25 mouse cellular contexts compared by ENCODE assay signal in the genomic region with DNA sequence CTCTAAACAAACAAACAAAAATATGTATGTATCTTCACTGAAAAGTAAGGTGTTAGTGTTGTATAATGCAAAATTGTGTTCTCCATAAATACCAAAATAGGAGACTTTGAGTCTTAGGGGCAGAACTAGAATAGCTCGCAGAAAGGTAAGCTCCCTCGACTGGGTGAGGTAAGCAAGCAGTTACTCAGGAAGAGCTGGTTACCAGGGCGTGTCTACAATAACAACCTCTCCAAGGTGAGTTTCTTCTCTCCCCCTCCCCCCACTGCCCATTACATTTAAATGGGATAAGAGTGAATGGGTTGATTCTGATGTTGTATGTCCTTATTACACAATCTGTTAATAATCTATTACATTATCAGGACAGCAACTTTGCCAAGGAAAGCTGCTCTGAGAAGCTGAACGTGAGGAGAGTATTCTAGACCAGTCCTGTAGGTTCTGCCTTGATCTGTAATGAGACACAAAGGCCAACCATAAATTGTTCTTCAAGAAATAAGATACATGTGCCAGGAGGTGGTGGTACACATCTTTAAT.
DNase-seq lines count a peak whose midpoint lies in the region; ATAC-seq and TF ChIP-seq lines count a peak whose summit lies in the region.
"Had no signal": no experiment of that assay in that cellular context is flagged by ENCODE, and none has a peak within 500 bp of the region (broad histone marks: within the 10 kb centered on the region; RNA-seq: fewer than 3 reads in every experiment).

No protein-coding gene starts in this region.

- ATAC-seq in intestine, embryonic 16.5 days: peak; percentile 67
- ATAC-seq in stomach, postnatal 0 days (ENCODE audit: low FRiP score, low TSS enrichment): peak; percentile 67; the same call in 1 of the 2 replicates
- no peak for ATAC-seq in hindbrain, postnatal 0 days
- ATAC-seq: forebrain, embryonic 15.5 days had no signal

- H3K4me3 ChIP-seq in lung, adult 2 months (replicated peaks; ENCODE audit: extremely low read depth, low read depth, low read length): no peak overlapping the region
- no peak overlapping the region for H3K4me3 ChIP-seq in intestine, embryonic 16.5 days (ENCODE audit: low read length)
- no peak overlapping the region for H3K4me3 ChIP-seq in stomach, postnatal 0 days (ENCODE audit: low read depth, low read length)
- H3K4me3 ChIP-seq in hindbrain, postnatal 0 days (ENCODE audit: low read length): no peak overlapping the region
- H3K4me3 ChIP-seq: embryonic facial prominence, embryonic 12.5 days; embryonic facial prominence, embryonic 15.5 days; forebrain, embryonic 12.5 days; forebrain, embryonic 15.5 days; heart, embryonic 12.5 days; heart, embryonic 15.5 days; hindbrain, embryonic 12.5 days; hindbrain, embryonic 15.5 days had no signal

- H3K9ac ChIP-seq in intestine, embryonic 16.5 days (ENCODE audit: low read depth, low read length): no peak overlapping the region
- H3K9ac ChIP-seq in stomach, postnatal 0 days (ENCODE audit: low read length): no peak overlapping the region
- H3K9ac ChIP-seq in hindbrain, postnatal 0 days (replicated peaks; ENCODE audit: low read length): no peak overlapping the region
- H3K9ac ChIP-seq: embryonic facial prominence, embryonic 12.5 days; embryonic facial prominence, embryonic 15.5 days; forebrain, embryonic 12.5 days; forebrain, embryonic 15.5 days; heart, embryonic 12.5 days; heart, embryonic 15.5 days; hindbrain, embryonic 12.5 days; hindbrain, embryonic 15.5 days had no signal

- H3K4me1 ChIP-seq in lung, adult 2 months (ENCODE audit: control insufficient read depth, insufficient read depth, low read length): peaks cover 7% of the 10 kb centered on the region
- peaks cover 7% of the 10 kb centered on the region; the same call in 1 of the 2 replicates for H3K4me1 ChIP-seq in intestine, embryonic 16.5 days (ENCODE audit: control insufficient read depth, insufficient read depth, low read length)
- H3K4me1 ChIP-seq in stomach, postnatal 0 days (replicated peaks; ENCODE audit: control insufficient read depth, insufficient read depth): no peaks in the 10 kb centered on the region
- no peaks in the 10 kb centered on the region for H3K4me1 ChIP-seq in hindbrain, postnatal 0 days (ENCODE audit: insufficient read depth, low read length)
- H3K4me1 ChIP-seq: hindbrain, embryonic 15.5 days had no signal

- WGBS in lung, adult 2 months: 68% methylated on average over 4 of the region's 4 CpGs
- 70% methylated on average over 4 of the region's 4 CpGs for WGBS in intestine, embryonic 16.5 days
- WGBS in stomach, postnatal 0 days: 64% methylated on average over 4 of the region's 4 CpGs
- 93% methylated on average over 4 of the region's 4 CpGs for WGBS in hindbrain, postnatal 0 days

- H3K4me2 ChIP-seq in intestine, embryonic 16.5 days (ENCODE audit: low read depth, low read length): no peak overlapping the region
- H3K4me2 ChIP-seq in stomach, postnatal 0 days (replicated peaks; ENCODE audit: low read depth): no peak overlapping the region
- H3K4me2 ChIP-seq in hindbrain, postnatal 0 days (ENCODE audit: low read depth, low read length): no peak overlapping the region
- H3K4me2 ChIP-seq: embryonic facial prominence, embryonic 12.5 days; embryonic facial prominence, embryonic 15.5 days; forebrain, embryonic 12.5 days; forebrain, embryonic 15.5 days; heart, embryonic 12.5 days; heart, embryonic 15.5 days; hindbrain, embryonic 12.5 days; hindbrain, embryonic 15.5 days had no signal

- TF ChIP-seq POLR2A in lung, adult 2 months (IDR thresholded peaks at IDR 0.05; ENCODE audit: borderline replicate concordance, extremely low read depth, low read depth, low read length): no peak

- TF ChIP-seq EP300 in stomach, postnatal 0 days (optimal IDR thresholded peaks at IDR 0.05): peak; percentile 40

- DNase-seq in lung, postnatal 36 days: peak; percentile 17
- DNase-seq in lung, adult 2 months: no peak
- DNase-seq in R1 (ENCODE audit: low read depth, low spot score): peak; percentile 36
- peak; percentile 21 for DNase-seq in stomach, postnatal 0 days (ENCODE audit: low spot score)
- no peak for DNase-seq in left cerebral cortex, adult 11 months (ENCODE audit: low spot score)
- DNase-seq in hindbrain, postnatal 0 days (ENCODE audit: low spot score): no peak
- DNase-seq: adrenal gland, adult 2 months; adrenal gland, postnatal 14 days; B cell, adult 2 months; cerebellum, adult 11 months; cerebellum, adult 2 months; cerebellum, adult 9-11 months; cerebellum, postnatal 25 days; gastrocnemius, postnatal 25 days; heart, adult 18-20 months had no signal

- no peaks in the 10 kb centered on the region for H3K36me3 ChIP-seq in intestine, embryonic 16.5 days (ENCODE audit: control insufficient read depth, insufficient read depth, low read length)
- H3K36me3 ChIP-seq in stomach, postnatal 0 days (ENCODE audit: control insufficient read depth, insufficient read depth, low read length): no peaks in the 10 kb centered on the region
- H3K36me3 ChIP-seq in hindbrain, postnatal 0 days (ENCODE audit: insufficient read depth, low read length): no peaks in the 10 kb centered on the region
- H3K36me3 ChIP-seq: embryonic facial prominence, embryonic 12.5 days; embryonic facial prominence, embryonic 15.5 days; forebrain, embryonic 12.5 days; forebrain, embryonic 15.5 days; heart, embryonic 12.5 days; heart, embryonic 15.5 days; hindbrain, embryonic 12.5 days; hindbrain, embryonic 15.5 days had no signal

- no peaks in the 10 kb centered on the region for H3K9me3 ChIP-seq in intestine, embryonic 16.5 days (ENCODE audit: control insufficient read depth, low read length)
- no peaks in the 10 kb centered on the region for H3K9me3 ChIP-seq in stomach, postnatal 0 days (ENCODE audit: control insufficient read depth, low read length)
- H3K9me3 ChIP-seq in hindbrain, postnatal 0 days (ENCODE audit: low read length): no peaks in the 10 kb centered on the region
- H3K9me3 ChIP-seq: embryonic facial prominence, embryonic 12.5 days; embryonic facial prominence, embryonic 15.5 days; forebrain, embryonic 12.5 days; forebrain, embryonic 15.5 days; heart, embryonic 12.5 days; heart, embryonic 15.5 days; hindbrain, embryonic 12.5 days; hindbrain, embryonic 15.5 days had no signal

- H3K27ac ChIP-seq in intestine, embryonic 16.5 days (ENCODE audit: low read length): no peak overlapping the region
- no peak overlapping the region for H3K27ac ChIP-seq in stomach, postnatal 0 days (replicated peaks)
- no peak overlapping the region for H3K27ac ChIP-seq in hindbrain, postnatal 0 days
- H3K27ac ChIP-seq: embryonic facial prominence, embryonic 12.5 days; embryonic facial prominence, embryonic 15.5 days; forebrain, embryonic 12.5 days; forebrain, embryonic 15.5 days; heart, embryonic 15.5 days; hindbrain, embryonic 12.5 days; hindbrain, embryonic 15.5 days had no signal

- TF ChIP-seq CTCF in lung, adult 2 months (IDR thresholded peaks at IDR 0.05; ENCODE audit: insufficient read depth, low read length): no peak
- no peak for TF ChIP-seq CTCF in stomach, postnatal 0 days (IDR thresholded peaks at IDR 0.05; ENCODE audit: low read depth)
- no peak for TF ChIP-seq CTCF in hindbrain, postnatal 0 days (IDR thresholded peaks at IDR 0.05; ENCODE audit: low read depth)

- H3K27me3 ChIP-seq in intestine, embryonic 16.5 days (replicated peaks; ENCODE audit: control insufficient read depth, insufficient read depth, low read length): no peaks in the 10 kb centered on the region
- no peaks in the 10 kb centered on the region for H3K27me3 ChIP-seq in stomach, postnatal 0 days (ENCODE audit: control insufficient read depth, insufficient read depth, low read length)
- no peaks in the 10 kb centered on the region for H3K27me3 ChIP-seq in hindbrain, postnatal 0 days (ENCODE audit: insufficient read depth, low read length)
- H3K27me3 ChIP-seq: CH12.LX; embryonic facial prominence, embryonic 12.5 days; embryonic facial prominence, embryonic 15.5 days; forebrain, embryonic 12.5 days; forebrain, embryonic 15.5 days; heart, embryonic 12.5 days; heart, embryonic 15.5 days; hindbrain, embryonic 12.5 days; hindbrain, embryonic 15.5 days had no signal

Comparison
In these comparisons a context has a peak if more than half of its experiments do, and no peak if none do; other contexts are left out.
1. DNase-seq: peak in lung, postnatal 36 days (single experiment), R1 (single experiment) and stomach, postnatal 0 days (single experiment); none in lung, adult 2 months (single experiment), left cerebral cortex, adult 11 months (single experiment) and hindbrain, postnatal 0 days (single experiment).